ENCODE assay signal across 16 mouse cellular contexts in genomic region chr2:97543691-97544672, GRCm38 (mm10).
A peak's percentile ranks its signal among the peaks of the same experiment; 100 is the strongest.
DNase-seq lines count a peak whose midpoint lies in the region; ATAC-seq lines count a peak whose summit lies in the region.
"Had no signal": no experiment of that assay in that cellular context is flagged by ENCODE, and none has a peak within 500 bp of the region (broad histone marks: within the 10 kb centered on the region; RNA-seq: fewer than 3 reads in every experiment).

No protein-coding gene starts in this region.

- no peak overlapping the region for H3K4me3 ChIP-seq in forebrain, embryonic 13.5 days
- no peak overlapping the region for H3K4me3 ChIP-seq in neural tube, embryonic 15.5 days (replicated peaks)
- H3K4me3 ChIP-seq: heart, embryonic 13.5 days; liver, embryonic 12.5 days had no signal

- 12% methylated on average over 10 of the region's 10 CpGs for WGBS in forebrain, embryonic 13.5 days
- 36% methylated on average over 10 of the region's 10 CpGs for WGBS in neural tube, embryonic 15.5 days

- H3K9ac ChIP-seq in forebrain, embryonic 13.5 days: no peak overlapping the region
- no peak overlapping the region for H3K9ac ChIP-seq in neural tube, embryonic 15.5 days (replicated peaks)
- H3K9ac ChIP-seq: heart, embryonic 13.5 days; liver, embryonic 12.5 days had no signal

- H3K36me3 ChIP-seq in forebrain, embryonic 13.5 days (ENCODE audit: poor library complexity, severe bottlenecking): no peaks in the 10 kb centered on the region
- H3K36me3 ChIP-seq in neural tube, embryonic 15.5 days: no peaks in the 10 kb centered on the region
- H3K36me3 ChIP-seq: heart, embryonic 13.5 days; liver, embryonic 12.5 days had no signal

- peak overlapping the region; percentile 18; the same call in 1 of the 2 replicates for H3K4me2 ChIP-seq in forebrain, embryonic 13.5 days
- H3K4me2 ChIP-seq in neural tube, embryonic 15.5 days: no peak overlapping the region
- H3K4me2 ChIP-seq: heart, embryonic 13.5 days; liver, embryonic 12.5 days had no signal

- H3K9me3 ChIP-seq in forebrain, embryonic 13.5 days (replicated peaks): no peaks in the 10 kb centered on the region
- H3K9me3 ChIP-seq in neural tube, embryonic 15.5 days (replicated peaks): no peaks in the 10 kb centered on the region
- H3K9me3 ChIP-seq: heart, embryonic 13.5 days; liver, embryonic 12.5 days had no signal

- no peaks in the 10 kb centered on the region for H3K27me3 ChIP-seq in forebrain, embryonic 13.5 days
- H3K27me3 ChIP-seq in neural tube, embryonic 15.5 days (replicated peaks): no peaks in the 10 kb centered on the region
- H3K27me3 ChIP-seq: heart, embryonic 13.5 days; liver, embryonic 12.5 days had no signal

- H3K27ac ChIP-seq in forebrain, embryonic 13.5 days: peak overlapping the region; percentile 71
- H3K27ac ChIP-seq in neural tube, embryonic 15.5 days (replicated peaks): peak overlapping the region; percentile 19
- H3K27ac ChIP-seq: heart, embryonic 13.5 days; liver, embryonic 12.5 days had no signal

- intact Hi-C loops in gastrocnemius, postnatal 14 days (cut with DNase I; ENCODE audit: low total_unique reads): no loop called here

- peaks cover 20% of the 10 kb centered on the region for H3K4me1 ChIP-seq in forebrain, embryonic 13.5 days
- H3K4me1 ChIP-seq in neural tube, embryonic 15.5 days: peaks cover 13% of the 10 kb centered on the region; the same call in 1 of the 2 replicates
- H3K4me1 ChIP-seq: heart, embryonic 13.5 days; liver, embryonic 12.5 days had no signal

- ATAC-seq in forebrain, embryonic 13.5 days: peak; percentile 97
- ATAC-seq in neural tube, embryonic 15.5 days (ENCODE audit: low FRiP score): peak; percentile 77
- ATAC-seq in cerebellum, adult (ENCODE audit: insufficient number of reproducible peaks, low FRiP score, low TSS enrichment): no peak
- ATAC-seq: intestine, embryonic 16.5 days; liver, embryonic 12.5 days had no signal

- DNase-seq in gastrocnemius, postnatal 14 days: peak; percentile 3
- no peak for DNase-seq in gastrocnemius, adult 18-20 months (ENCODE audit: low spot score)
- peak; percentile 12 for DNase-seq in mesoderm, embryonic 11.5 days (ENCODE audit: low read depth, low spot score)
- no peak for DNase-seq in heart, adult 18-20 months
- no peak for DNase-seq in kidney, postnatal 14 days
- DNase-seq: adrenal gland, adult 8-10 months; cerebellum, adult 9-10 months; lung, postnatal 36 days; spleen, adult 18-20 months; thymus, adult 2 months had no signal

Comparison
In these comparisons a context has a peak if more than half of its experiments do, and no peak if none do; other contexts are left out.
1. DNase-seq: peak in gastrocnemius, postnatal 14 days (single experiment) and mesoderm, embryonic 11.5 days (single experiment); none in gastrocnemius, adult 18-20 months (single experiment), heart, adult 18-20 months (0 of 2) and kidney, postnatal 14 days (single experiment).